Mouse (Mus musculus) heart, adult 11 months (tissue): ENCODE measurements around the gene Acot2.

ENCODE experiments used
- DNase-seq: peaks from one replicate; pipeline ENCODE4 v3.0.0; 2022

Acot2 gene

DNA sequence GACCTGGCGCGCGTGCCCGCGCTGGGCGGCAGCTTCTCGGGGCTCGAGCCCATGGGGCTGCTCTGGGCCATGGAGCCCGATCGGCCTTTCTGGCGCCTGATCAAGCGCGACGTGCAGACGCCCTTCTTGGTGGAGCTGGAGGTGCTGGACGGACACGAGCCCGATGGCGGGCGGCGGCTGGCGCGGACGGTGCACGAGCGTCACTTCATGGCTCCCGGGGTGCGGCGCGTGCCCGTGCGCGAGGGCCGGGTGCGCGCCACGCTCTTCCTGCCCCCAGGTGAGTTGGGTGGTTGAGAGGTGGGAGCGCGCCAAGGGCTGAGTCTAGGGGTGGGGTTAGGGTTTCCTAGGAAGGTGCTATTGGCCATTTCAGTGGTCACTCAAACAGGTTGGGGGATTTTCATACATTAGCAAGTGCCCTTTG is 51.0 kb downstream of the Acot2 start, which contains the start of gene Gm49366:
Gene Gm49366 (plus strand): TSS at position 245 of the 421 bp plus-strand sequence.
- peak; percentile 91 for DNase-seq

DNA sequence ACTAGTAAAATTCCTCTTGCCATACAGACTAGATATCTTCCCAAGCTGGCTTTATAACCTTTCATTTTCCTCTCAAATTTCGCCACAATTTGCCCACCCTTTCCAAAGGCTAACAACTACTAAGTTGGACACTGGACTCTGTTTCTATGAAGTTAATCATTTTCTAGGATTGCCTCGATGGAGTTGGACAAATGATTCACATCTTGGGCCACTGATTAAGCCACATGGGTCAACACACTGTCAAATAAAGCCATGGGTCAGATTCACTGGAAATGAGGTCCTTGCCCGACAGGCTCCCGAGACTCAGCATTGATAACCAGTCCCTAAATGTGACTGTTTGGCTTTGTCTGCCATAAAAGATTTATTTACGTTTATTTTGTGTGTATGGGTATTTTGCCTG is 54.6 kb downstream of the Acot2 start:
- DNase-seq: no peak
